Mouse (Mus musculus): ENCODE measurements at regions not wholly inside any gene's neighbourhood (a gene's known extent, or its start where the extent isn't known, plus 50 kb on each side); places are given as distances from the start of the nearest gene placed in this dataset.

- Histone ChIP-seq H3K27ac (no peak overlapping the region), H3K4me2 (no peak overlapping the region), H3K9ac (no peak overlapping the region), H3K27me3 (no peaks in the 10 kb centered on the region), H3K4me3 (no peak overlapping the region), H3K4me1 (0 out of 2 replicates have a peak, but pooled peaks cover 13% of the 10 kb centered on the region), H3K9me3 (replicated peaks) (no peaks in the 10 kb centered on the region), H3K36me3 (ENCODE audit: poor library complexity, severe bottlenecking) (no peaks in the 10 kb centered on the region)
- ATAC-seq: no peak
- WGBS: 87% methylated on average over 9 of the region's 9 CpGs
Observed at GRCm38 (mm10) chr10:116645108-116645507, 63.8 kb upstream of the Cnot2 start.

All from forebrain, embryonic 13.5 days (tissue).